Mouse (Mus musculus) lung, postnatal 4 days (tissue): ENCODE results near the gene Fgfr1op2.

Experiments used
- DNase-seq, 2 experiments: peaks; one replicate each; pipeline ENCODE4 v3.0.0; 2021

Gene Fgfr1op2

GRCm38 (mm10) chr6:146611385-146611784, 34.4 kb downstream of the Fgfr1op2 start:
- DNase-seq: no peak

- no peak for DNase-seq
Measured at GRCm38 (mm10) chr6:146611897-146612296, 34.9 kb downstream of the Fgfr1op2 start.

- DNase-seq: no peak
Measured at GRCm38 (mm10) chr6:146612736-146613135, 35.7 kb downstream of the Fgfr1op2 start.

GRCm38 (mm10) chr6:146613907-146614306, 36.9 kb downstream of the Fgfr1op2 start:
- no peak for DNase-seq

GRCm38 (mm10) chr6:146614541-146614940, 37.5 kb downstream of the Fgfr1op2 start:
- DNase-seq: no peak

GRCm38 (mm10) chr6:146615891-146616290, 38.9 kb downstream of the Fgfr1op2 start:
- DNase-seq: no peak

GRCm38 (mm10) chr6:146616670-146617069, 39.7 kb downstream of the Fgfr1op2 start:
- no peak for DNase-seq

- DNase-seq: no peak
Measured at GRCm38 (mm10) chr6:146628123-146628522, 51.1 kb downstream of the Fgfr1op2 start.

- no peak for DNase-seq
Measured at GRCm38 (mm10) chr6:146629781-146630756, 53.1 kb downstream of the Fgfr1op2 start.

- no peak for DNase-seq
Measured at GRCm38 (mm10) chr6:146630961-146631360, 54.0 kb downstream of the Fgfr1op2 start.

- DNase-seq: no peak
Measured at GRCm38 (mm10) chr6:146631847-146632246, 54.8 kb downstream of the Fgfr1op2 start.

GRCm38 (mm10) chr6:146632403-146632802, 55.4 kb downstream of the Fgfr1op2 start:
- DNase-seq: no peak

GRCm38 (mm10) chr6:146633097-146633496, 56.1 kb downstream of the Fgfr1op2 start:
- no peak for DNase-seq

- no peak for DNase-seq
Measured at GRCm38 (mm10) chr6:146633629-146634014, 56.6 kb downstream of the Fgfr1op2 start.

GRCm38 (mm10) chr6:146634015-146634722, 57.2 kb downstream of the Fgfr1op2 start:
- DNase-seq: peak; percentile 81 to 93

- no peak for DNase-seq
Measured at GRCm38 (mm10) chr6:146634759-146635606, 58.0 kb downstream of the Fgfr1op2 start.

GRCm38 (mm10) chr6:146636482-146636881, 59.5 kb downstream of the Fgfr1op2 start:
- no peak for DNase-seq

GRCm38 (mm10) chr6:146640068-146640965, 63.3 kb downstream of the Fgfr1op2 start:
- DNase-seq: no peak

- DNase-seq: no peak
Measured at GRCm38 (mm10) chr6:146640991-146641390, 64.0 kb downstream of the Fgfr1op2 start.

GRCm38 (mm10) chr6:146641621-146642210, 64.7 kb downstream of the Fgfr1op2 start:
- DNase-seq: no peak
